8 mouse cellular contexts compared by ENCODE assay signal in genomic region chr19:12010281-12010771, GRCm38 (mm10). TPM values are rescaled to one million over a fixed set of nuclear protein-coding genes. Genes with fewer than 3 reads are reported as not detected.
DNase-seq lines count a peak whose midpoint lies in the region; ATAC-seq and TF ChIP-seq lines count a peak whose summit lies in the region.

No protein-coding gene starts in this region.

- TF ChIP-seq CTCF in gastrocnemius, adult 2 months (IDR thresholded peaks at IDR 0.05): no peak

- peak overlapping the region; percentile 80 for H3K27ac ChIP-seq in gastrocnemius, adult 2 months
- H3K27ac ChIP-seq in hindbrain, embryonic 15.5 days (replicated peaks): peak overlapping the region; percentile 85
- peak overlapping the region; percentile 91 for H3K27ac ChIP-seq in limb, embryonic 15.5 days
- H3K27ac ChIP-seq in midbrain, embryonic 14.5 days (replicated peaks; ENCODE audit: low read depth, low read length): peak overlapping the region; percentile 90

- peak overlapping the region; percentile 86 for H3K4me3 ChIP-seq in gastrocnemius, adult 2 months
- peak overlapping the region; percentile 53 for H3K4me3 ChIP-seq in hindbrain, embryonic 15.5 days
- peak overlapping the region; percentile 54 for H3K4me3 ChIP-seq in limb, embryonic 15.5 days
- peak overlapping the region; percentile 51 for H3K4me3 ChIP-seq in midbrain, embryonic 14.5 days (replicated peaks; ENCODE audit: low read depth, low read length)

- ATAC-seq in hindbrain, embryonic 15.5 days (ENCODE audit: low FRiP score, low read depth): peak; percentile 36
- no peak for ATAC-seq in limb, embryonic 15.5 days (ENCODE audit: insufficient number of reproducible peaks, low FRiP score, low TSS enrichment, low read depth)
- ATAC-seq in midbrain, embryonic 14.5 days (ENCODE audit: low FRiP score, low TSS enrichment): peak; percentile 21

- no peaks in the 10 kb centered on the region for H3K36me3 ChIP-seq in hindbrain, embryonic 15.5 days
- no peaks in the 10 kb centered on the region for H3K36me3 ChIP-seq in limb, embryonic 15.5 days
- no peaks in the 10 kb centered on the region for H3K36me3 ChIP-seq in midbrain, embryonic 14.5 days (ENCODE audit: control insufficient read depth, insufficient read depth, low read length)

- peaks cover 16% of the 10 kb centered on the region for H3K4me1 ChIP-seq in hindbrain, embryonic 15.5 days (replicated peaks)
- peaks cover 19% of the 10 kb centered on the region; the same call in 1 of the 2 replicates for H3K4me1 ChIP-seq in limb, embryonic 15.5 days
- H3K4me1 ChIP-seq in midbrain, embryonic 14.5 days (ENCODE audit: control insufficient read depth, insufficient read depth, low read length): peaks cover 7% of the 10 kb centered on the region; the same call in 1 of the 2 replicates

- WGBS in hindbrain, embryonic 15.5 days: under 1% methylated on average over 24 of the region's 24 CpGs
- WGBS in limb, embryonic 15.5 days: under 1% methylated on average over 24 of the region's 24 CpGs
- under 1% methylated on average over 24 of the region's 24 CpGs for WGBS in midbrain, embryonic 14.5 days

- peak; percentile 36 for DNase-seq in layer of hippocampus, adult 9-11 months
- no peak for DNase-seq in layer of hippocampus, postnatal 14 days (ENCODE audit: low spot score in 2 of 2)
- DNase-seq in cerebellum, postnatal 14 days: peak; percentile 68 to 74
- peak; percentile 76 for DNase-seq in gastrocnemius, adult 2 months
- DNase-seq in midbrain, embryonic 14.5 days: peak; percentile 78
- DNase-seq in spleen, postnatal 10 days (ENCODE audit: low spot score in 2 of 2): peak; percentile 53 to 68

- intact Hi-C loops in gastrocnemius, adult 2 months (cut with DNase I): loop anchor here (2.0 to 5.0 kb wide), 3 partner anchors 44 to 787 kb away; partner anchors contain the start of genes Lpxn, Patl1 and Zfp91

- H3K27me3 ChIP-seq in hindbrain, embryonic 15.5 days: no peaks in the 10 kb centered on the region
- H3K27me3 ChIP-seq in limb, embryonic 15.5 days: no peaks in the 10 kb centered on the region
- no peaks in the 10 kb centered on the region for H3K27me3 ChIP-seq in midbrain, embryonic 14.5 days (ENCODE audit: control insufficient read depth, insufficient read depth, low read length)

- peak overlapping the region; percentile 61 for H3K4me2 ChIP-seq in hindbrain, embryonic 15.5 days
- H3K4me2 ChIP-seq in limb, embryonic 15.5 days: peak overlapping the region; percentile 64
- peak overlapping the region; percentile 59 for H3K4me2 ChIP-seq in midbrain, embryonic 14.5 days (ENCODE audit: low read length)

- H3K9me3 ChIP-seq in hindbrain, embryonic 15.5 days: no peaks in the 10 kb centered on the region
- H3K9me3 ChIP-seq in limb, embryonic 15.5 days: no peaks in the 10 kb centered on the region
- H3K9me3 ChIP-seq in midbrain, embryonic 14.5 days (ENCODE audit: control insufficient read depth, low read length): no peaks in the 10 kb centered on the region

- peak overlapping the region; percentile 66 for H3K9ac ChIP-seq in hindbrain, embryonic 15.5 days
- H3K9ac ChIP-seq in limb, embryonic 15.5 days: peak overlapping the region; percentile 52
- H3K9ac ChIP-seq in midbrain, embryonic 14.5 days (replicated peaks; ENCODE audit: low read length): peak overlapping the region; percentile 80

RNA-seq across cellular contexts. Expression of gene Olfr1423, which starts 30.8 kb away (rescaled TPM):
- not detected for total RNA-seq in layer of hippocampus, postnatal 14 days (2021)
- total RNA-seq in gastrocnemius, adult 2 months (2021): not detected
- polyA plus RNA-seq in hindbrain, embryonic 15.5 days (2015; fragmentation: Nextera tagmentation; extraction: Ambion mirVana): not detected in 2 replicates
- 0.03 TPM in 1 of 2 replicates, not detected in the other for polyA plus RNA-seq in limb, embryonic 15.5 days (2015; fragmentation: Nextera tagmentation; extraction: Ambion mirVana)
- polyA plus RNA-seq in midbrain, embryonic 14.5 days (2014; fragmentation: Nextera tagmentation; extraction: Ambion mirVana): not detected in 2 replicates

RNA-seq across cellular contexts. Expression of gene Osbp, which starts 44.6 kb away (rescaled TPM):
- total RNA-seq in layer of hippocampus, postnatal 14 days (2021): 10 to 100 TPM; 54.8 to 56.2 TPM
- total RNA-seq in gastrocnemius, adult 2 months (2021): 10 to 100 TPM; 54.3 to 62.9 TPM
- polyA plus RNA-seq in hindbrain, embryonic 15.5 days (2015; fragmentation: Nextera tagmentation; extraction: Ambion mirVana): 3.4 and 3.7 TPM in 2 replicates
- 4.7 and 5.6 TPM in 2 replicates for polyA plus RNA-seq in limb, embryonic 15.5 days (2015; fragmentation: Nextera tagmentation; extraction: Ambion mirVana)
- polyA plus RNA-seq in midbrain, embryonic 14.5 days (2014; fragmentation: Nextera tagmentation; extraction: Ambion mirVana): 6.7 and 8.0 TPM in 2 replicates

RNA-seq across cellular contexts. Expression of gene Olfr1424, which starts 52.2 kb away (rescaled TPM):
- total RNA-seq in layer of hippocampus, postnatal 14 days (2021): not detected
- total RNA-seq in gastrocnemius, adult 2 months (2021): not detected
- not detected in 2 replicates for polyA plus RNA-seq in hindbrain, embryonic 15.5 days (2015; fragmentation: Nextera tagmentation; extraction: Ambion mirVana)
- polyA plus RNA-seq in limb, embryonic 15.5 days (2015; fragmentation: Nextera tagmentation; extraction: Ambion mirVana): not detected in 2 replicates
- polyA plus RNA-seq in midbrain, embryonic 14.5 days (2014; fragmentation: Nextera tagmentation; extraction: Ambion mirVana): not detected in 2 replicates

Comparison
In these comparisons a context has a peak if more than half of its experiments do, and no peak if none do; other contexts are left out.
1. DNase-seq: peak in layer of hippocampus, adult 9-11 months (single experiment), cerebellum, postnatal 14 days (2 of 2), gastrocnemius, adult 2 months (single experiment), midbrain, embryonic 14.5 days (single experiment) and spleen, postnatal 10 days (2 of 2); none in layer of hippocampus, postnatal 14 days (0 of 2).
2. Peak in every context shown above with its lines, with median percentiles within 50 percentile points of each other: H3K27ac ChIP-seq, H3K4me3 ChIP-seq, H3K4me2 ChIP-seq and H3K9ac ChIP-seq.